Mouse (Mus musculus): ENCODE data around the gene Ppef1.

Ppef1 gene

GRCm38 (mm10) chrX:160735650-160736049, at the start of gene Ppef1:
Gene Ppef1 (minus strand): TSS chrX:160735765.
- TF ChIP-seq GATA4 (IDR thresholded peaks at IDR 0.05; ENCODE audit: insufficient replicate concordance, low read length) = no peak

- TF ChIP-seq GATA4 (IDR thresholded peaks at IDR 0.05; ENCODE audit: insufficient replicate concordance, low read length) = no peak
Measured at GRCm38 (mm10) chrX:160782276-160782675, 46.7 kb upstream of the Ppef1 start.

GRCm38 (mm10) chrX:160773033-160773432, 37.5 kb upstream of the Ppef1 start:
- TF ChIP-seq GATA4 (IDR thresholded peaks at IDR 0.05; ENCODE audit: insufficient replicate concordance, low read length) = no peak

GRCm38 (mm10) chrX:160767713-160768112, 32.1 kb upstream of the Ppef1 start, which contains the start of gene Rs1:
Gene Rs1 (plus strand): TSS chrX:160768013.
- no peak for TF ChIP-seq GATA4 (IDR thresholded peaks at IDR 0.05; ENCODE audit: insufficient replicate concordance, low read length)

GRCm38 (mm10) chrX:160766233-160766616, 30.7 kb upstream of the Ppef1 start:
- no peak for TF ChIP-seq GATA4 (IDR thresholded peaks at IDR 0.05; ENCODE audit: insufficient replicate concordance, low read length)

DNA sequence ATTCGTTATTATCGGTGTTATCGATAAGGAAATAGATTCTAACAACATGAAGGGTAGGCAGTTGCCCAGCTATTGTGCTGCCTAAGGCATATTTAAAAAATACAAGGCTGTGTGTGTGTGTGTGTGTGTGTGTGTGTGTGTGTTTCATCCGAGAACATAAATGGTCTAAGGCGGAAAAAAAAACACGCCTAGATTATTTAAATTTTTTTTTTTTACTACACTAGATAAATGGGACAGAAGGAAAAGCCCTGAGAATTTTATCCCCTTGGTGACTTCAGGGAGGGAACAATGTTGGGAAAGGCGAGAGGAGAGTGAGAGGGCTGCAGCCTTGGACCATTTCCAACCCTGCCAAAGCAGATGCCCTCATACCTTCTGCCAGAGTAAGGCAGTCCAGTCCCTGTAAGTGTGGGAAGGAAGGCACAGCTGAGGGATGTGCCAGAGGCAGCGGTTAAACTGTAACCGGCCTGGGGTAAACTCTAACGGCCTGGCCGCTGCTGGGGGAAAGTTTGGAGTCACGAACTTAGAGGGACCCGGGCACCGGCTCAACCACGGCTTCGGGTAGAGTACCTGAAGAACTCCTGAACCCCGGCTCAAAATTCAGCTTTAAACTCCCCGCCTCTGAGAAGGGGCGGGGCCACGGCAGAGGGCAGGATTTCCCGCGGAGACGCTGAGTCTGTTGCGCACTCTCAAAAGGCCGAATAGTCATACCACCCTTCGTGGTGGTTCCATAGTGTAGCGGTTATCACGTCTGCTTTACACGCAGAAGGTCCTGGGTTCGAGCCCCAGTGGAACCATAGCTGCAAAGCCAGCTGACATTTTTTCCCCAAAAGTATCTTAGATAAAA, 30.0 kb upstream of the Ppef1 start:
- TF ChIP-seq GATA4 (IDR thresholded peaks at IDR 0.05; ENCODE audit: insufficient replicate concordance, low read length) = no peak; the same call in 1 of the 2 replicates

DNA sequence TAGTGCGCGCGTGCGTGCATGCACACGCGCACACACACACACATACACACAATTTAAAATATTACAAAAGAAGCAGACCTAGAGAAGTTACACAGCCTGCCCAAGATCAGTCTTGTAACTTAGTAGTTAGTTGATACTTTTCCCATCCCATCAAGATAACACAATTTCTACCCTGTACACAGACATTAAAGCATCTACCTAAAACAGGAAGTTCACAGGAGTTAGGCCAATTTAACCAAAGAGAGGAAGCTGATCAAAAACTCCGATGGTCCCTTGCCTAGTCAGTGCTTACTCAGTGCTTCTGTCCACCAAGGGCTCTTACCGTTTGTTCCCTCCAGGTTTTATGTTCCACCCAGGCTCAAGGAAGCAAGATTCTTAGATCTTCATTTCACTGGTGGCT, 15.2 kb upstream of the Ppef1 start:
- no peak for TF ChIP-seq GATA4 (IDR thresholded peaks at IDR 0.05; ENCODE audit: insufficient replicate concordance, low read length)

GRCm38 (mm10) chrX:160748653-160749052, 13.1 kb upstream of the Ppef1 start:
- TF ChIP-seq GATA4 (IDR thresholded peaks at IDR 0.05; ENCODE audit: insufficient replicate concordance, low read length) = no peak

- no peak for TF ChIP-seq GATA4 (IDR thresholded peaks at IDR 0.05; ENCODE audit: insufficient replicate concordance, low read length)
Measured at GRCm38 (mm10) chrX:160745399-160745798, 9.8 kb upstream of the Ppef1 start.

DNA sequence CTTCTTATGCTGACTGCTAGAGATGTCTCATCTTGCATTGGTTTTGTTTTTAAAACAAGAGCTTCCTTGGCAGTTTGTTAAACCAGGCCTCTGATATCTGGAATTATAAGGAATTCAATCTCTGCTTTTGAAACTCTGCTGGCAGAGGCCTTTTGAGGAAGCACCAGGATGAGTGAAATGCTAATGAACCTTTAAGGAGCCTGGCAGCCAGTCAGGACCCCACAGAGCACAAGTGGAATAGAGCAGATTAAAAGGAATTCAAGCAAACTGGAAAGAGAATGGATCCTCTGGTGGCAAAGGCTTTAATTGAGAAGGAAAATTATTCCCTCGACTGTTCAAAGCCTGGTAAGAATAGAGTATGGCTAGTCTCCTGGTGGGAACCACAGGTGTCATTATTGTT, 36.4 kb downstream of the Ppef1 start:
- TF ChIP-seq GATA4 (IDR thresholded peaks at IDR 0.05; ENCODE audit: insufficient replicate concordance, low read length) = no peak

DNA sequence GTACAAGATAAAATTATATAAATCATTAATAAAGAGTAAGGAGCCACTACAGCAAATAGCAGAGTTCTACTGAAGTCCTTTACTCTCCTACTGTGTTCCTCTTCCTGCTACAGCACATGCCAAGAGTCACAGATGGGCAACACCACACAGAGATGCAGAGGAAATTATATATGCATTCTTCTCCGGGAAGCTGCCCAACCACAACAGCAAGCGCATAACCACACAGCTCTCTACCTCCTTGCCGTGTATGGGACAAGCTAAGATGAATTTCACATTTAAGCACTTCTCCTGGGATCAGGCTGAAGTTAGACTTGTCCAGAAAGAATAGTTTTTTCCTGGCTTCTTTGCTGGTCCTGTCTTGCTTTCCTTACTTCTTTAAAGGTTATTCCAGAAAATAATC, 44.0 kb downstream of the Ppef1 start:
- no peak for TF ChIP-seq GATA4 (IDR thresholded peaks at IDR 0.05; ENCODE audit: insufficient replicate concordance, low read length)

DNA sequence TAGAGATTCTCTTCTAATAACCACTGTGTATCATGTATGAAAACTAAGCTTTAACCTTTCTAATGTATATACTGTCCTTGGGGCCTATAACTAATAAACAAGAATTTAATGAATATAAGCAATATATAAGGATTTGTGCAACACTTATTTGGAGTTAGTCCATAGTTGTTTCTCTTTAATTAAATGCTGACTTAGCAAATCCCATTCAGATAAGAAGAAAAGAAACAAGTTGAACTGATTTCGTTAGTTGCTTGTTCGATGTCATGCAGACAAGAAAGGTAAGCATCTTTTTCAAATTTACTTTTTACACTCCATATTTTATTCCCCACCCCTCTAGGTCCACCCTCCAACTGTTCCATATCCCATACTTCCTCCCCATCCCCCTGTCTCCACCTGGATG, 45.5 kb downstream of the Ppef1 start:
- no peak for TF ChIP-seq GATA4 (IDR thresholded peaks at IDR 0.05; ENCODE audit: insufficient replicate concordance, low read length)

DNA sequence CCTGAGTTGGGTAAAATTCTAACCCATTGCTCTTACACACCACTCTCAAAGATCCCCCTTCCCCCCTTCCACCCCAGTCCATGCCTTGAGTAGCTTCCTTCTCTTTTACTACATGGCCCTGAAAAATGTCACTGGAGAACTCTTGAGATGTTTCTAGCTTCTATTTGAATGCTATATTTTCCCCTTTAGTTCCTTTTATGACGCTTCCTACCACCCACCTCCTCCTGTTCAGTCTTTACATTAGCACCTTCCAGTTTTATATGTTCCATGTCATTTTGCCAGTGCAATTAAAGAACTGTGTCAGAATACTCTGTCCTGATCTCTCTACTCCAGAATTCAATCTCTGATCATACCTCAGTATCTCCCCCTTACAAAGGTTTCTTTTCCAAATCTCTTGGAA, 65.6 kb downstream of the Ppef1 start:
- TF ChIP-seq GATA4 (IDR thresholded peaks at IDR 0.05; ENCODE audit: insufficient replicate concordance, low read length) = no peak

DNA sequence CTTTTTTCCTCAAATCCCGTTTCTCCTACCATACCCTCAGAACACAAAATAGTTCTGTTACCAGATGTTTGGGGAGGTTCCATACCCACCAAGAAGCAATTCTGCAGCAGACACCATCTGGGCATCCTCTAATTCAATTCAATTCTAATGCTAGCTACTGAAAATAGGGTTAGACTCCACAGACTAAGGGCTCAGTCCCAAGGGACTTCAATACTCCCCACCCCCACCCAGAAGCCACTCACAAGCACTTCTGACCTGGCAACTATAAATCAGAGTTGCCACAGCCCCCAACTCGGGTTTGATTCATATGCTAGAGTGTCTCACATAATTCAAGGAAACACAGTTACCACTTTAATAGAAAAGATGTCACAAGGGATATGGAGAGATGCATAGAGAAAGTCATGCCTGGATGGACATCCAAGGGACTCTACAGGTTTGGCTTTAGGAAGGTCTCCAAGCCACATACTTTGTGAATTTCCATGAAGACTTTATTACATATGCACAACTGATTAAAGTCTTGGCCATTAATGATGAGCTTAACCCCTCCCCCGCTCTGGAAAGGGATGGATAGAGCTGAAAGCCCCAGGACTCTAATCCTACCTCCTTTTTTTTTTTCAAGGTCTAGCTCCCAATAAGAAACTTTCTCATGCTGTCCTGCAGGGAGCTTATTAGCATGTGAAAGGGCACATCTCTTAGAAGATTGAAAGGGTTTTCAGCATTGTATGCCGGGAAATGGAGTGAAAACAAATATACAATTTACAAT, 124.5 kb downstream of the Ppef1 start:
- TF ChIP-seq GATA4 (IDR thresholded peaks at IDR 0.05; ENCODE audit: insufficient replicate concordance, low read length) = no peak

DNA sequence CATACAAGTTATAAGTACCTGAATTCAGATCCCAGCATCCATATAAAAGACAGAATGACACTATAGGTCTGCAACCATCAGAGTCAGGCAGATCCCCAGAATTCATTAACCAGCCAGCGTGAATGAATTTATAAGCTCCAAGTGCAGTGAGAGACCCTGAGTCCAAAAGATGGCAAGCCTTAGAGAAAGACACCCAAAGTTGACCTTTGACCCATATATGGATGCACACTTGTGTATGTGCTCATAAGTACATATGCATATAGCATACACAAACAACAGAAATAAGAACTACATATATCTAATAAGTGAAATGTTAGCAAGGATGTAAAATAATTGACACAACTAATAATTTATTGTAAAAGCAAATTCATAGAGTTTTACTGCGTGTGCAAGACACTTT, 125.1 kb downstream of the Ppef1 start:
- no peak for TF ChIP-seq GATA4 (IDR thresholded peaks at IDR 0.05; ENCODE audit: insufficient replicate concordance, low read length)

DNA sequence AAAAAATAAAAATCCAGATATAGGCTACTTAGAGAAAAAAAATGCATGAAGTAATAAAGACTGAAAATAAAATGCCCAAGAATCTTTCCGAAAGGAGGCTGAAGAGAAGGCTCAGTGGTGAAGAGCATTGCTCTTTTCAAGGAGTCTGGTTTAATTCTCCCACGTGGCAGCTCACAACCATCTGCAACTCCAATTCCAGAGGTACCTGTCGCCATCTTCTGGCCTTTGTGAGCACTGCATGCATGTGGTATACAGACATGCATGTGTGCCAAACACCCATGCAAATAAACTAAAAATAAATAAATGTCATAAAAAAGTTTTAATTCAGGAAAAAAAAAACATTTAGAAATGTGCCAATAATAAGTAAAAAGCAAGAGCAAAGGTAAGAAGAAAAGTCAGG, 125.7 kb downstream of the Ppef1 start:
- TF ChIP-seq GATA4 (IDR thresholded peaks at IDR 0.05; ENCODE audit: insufficient replicate concordance, low read length) = no peak
